ENCODE assay signal across 8 mouse cellular contexts in the genomic region with DNA sequence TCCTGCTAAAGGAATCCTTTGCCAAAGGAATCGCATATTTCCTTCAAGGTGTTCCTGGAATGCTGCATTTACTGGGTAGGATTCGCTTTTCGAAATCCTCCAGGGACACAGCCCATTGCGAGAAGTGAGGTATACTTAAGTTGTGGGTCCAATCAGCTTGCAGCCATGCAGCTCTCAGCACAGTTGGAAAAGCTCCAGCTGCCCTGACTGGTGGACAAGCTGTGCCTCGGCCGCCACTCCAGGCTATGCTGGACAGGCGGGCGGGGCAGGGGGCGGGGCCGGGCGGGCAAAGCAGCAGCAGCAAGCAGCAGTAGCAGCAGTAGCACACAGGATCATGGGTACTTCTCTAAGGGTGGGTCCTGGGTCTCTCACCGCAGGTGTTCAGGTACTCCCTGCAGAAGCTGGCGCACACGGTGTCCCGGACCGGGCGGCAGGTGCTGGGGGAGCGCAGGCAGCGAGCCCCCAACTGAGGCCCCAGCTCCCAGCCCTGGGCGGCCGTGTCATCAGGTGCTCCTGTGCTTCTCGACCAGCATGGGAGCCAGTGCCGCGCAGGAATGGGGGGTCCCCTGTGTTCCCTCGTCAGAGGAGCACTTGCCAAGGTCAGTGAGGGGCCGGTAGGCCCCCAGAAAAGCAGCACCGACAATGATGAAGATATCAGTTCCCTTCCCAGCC. TPM values are rescaled to one million over a fixed set of nuclear protein-coding genes. Genes with fewer than 3 reads are reported as not detected.
DNase-seq lines count a peak whose midpoint lies in the region; ATAC-seq and TF ChIP-seq lines count a peak whose summit lies in the region.

No protein-coding gene starts in this region.

- DNase-seq in adrenal gland, adult 18-20 months (ENCODE audit: low spot score in 2 of 2) = peak; percentile 65 to 66
- DNase-seq in gastrocnemius, postnatal 25 days = peak; percentile 82
- peak; percentile 77 to 82 for DNase-seq in left cerebral cortex, postnatal 14 days (ENCODE audit: low spot score in 2 of 2)
- DNase-seq in lung, postnatal 4 days = peak; percentile 88 to 93
- peak; percentile 88 for DNase-seq in right cerebral cortex, postnatal 10 days (ENCODE audit: low spot score in 2 of 2)

- H3K9me3 ChIP-seq in hindbrain, embryonic 16.5 days (ENCODE audit: control insufficient read depth, low read length) = peaks cover 24% of the 10 kb centered on the region

- peak overlapping the region; percentile 97 for H3K4me2 ChIP-seq in hindbrain, embryonic 16.5 days (ENCODE audit: low read length)

- no peak for TF ChIP-seq CTCF in cortical plate, adult 2 months (IDR thresholded peaks at IDR 0.05; ENCODE audit: extremely low read depth, insufficient read depth, low read length)

- no peak for TF ChIP-seq POLR2A in cortical plate, adult 2 months (IDR thresholded peaks at IDR 0.05; ENCODE audit: extremely low read depth, insufficient read depth, low read length)

- intact Hi-C loops in left cerebral cortex, postnatal 14 days (cut with DNase I) = no loop called here

- H3K4me3 ChIP-seq in cortical plate, adult 2 months (ENCODE audit: insufficient read depth, low read length) = peak overlapping the region; percentile 26
- H3K4me3 ChIP-seq in hindbrain, embryonic 16.5 days (ENCODE audit: low read length) = peak overlapping the region; percentile 59

- 43% methylated on average over 27 of the region's 27 CpGs for WGBS in hindbrain, embryonic 16.5 days

- ATAC-seq in hindbrain, embryonic 16.5 days = peak; percentile 63
- no peak for ATAC-seq in CD4-positive, CD25-positive, alpha-beta regulatory T cell, adult 4 months

- peaks cover 46% of the 10 kb centered on the region for H3K36me3 ChIP-seq in hindbrain, embryonic 16.5 days (ENCODE audit: control insufficient read depth, insufficient read depth, low read length)

- no peak overlapping the region for H3K27ac ChIP-seq in cortical plate, adult 2 months (ENCODE audit: insufficient read depth, low read length)
- peak overlapping the region; percentile 76 for H3K27ac ChIP-seq in hindbrain, embryonic 16.5 days (ENCODE audit: low read depth, low read length)

- peak overlapping the region; percentile 69 for H3K9ac ChIP-seq in hindbrain, embryonic 16.5 days (ENCODE audit: low read depth, low read length)

- H3K4me1 ChIP-seq in cortical plate, adult 2 months (ENCODE audit: control insufficient read depth, insufficient read depth, low read length) = peaks cover 5% of the 10 kb centered on the region; the same call in 1 of the 2 replicates
- peaks cover 27% of the 10 kb centered on the region for H3K4me1 ChIP-seq in hindbrain, embryonic 16.5 days (ENCODE audit: control insufficient read depth, insufficient read depth, low read depth, low read length)

- no peaks in the 10 kb centered on the region for H3K27me3 ChIP-seq in hindbrain, embryonic 16.5 days (replicated peaks; ENCODE audit: control insufficient read depth, insufficient read depth, low read length)

RNA-seq across cellular contexts. Expression of a gene that starts 1.4 kb away (rescaled TPM):
- total RNA-seq in adrenal gland, adult 18-20 months (2021) = 100 to 1,000 TPM in 1 of 2 experiments, 10 to 100 TPM in 1; 49.7 to 198 TPM
- 194 and 257 TPM in 2 replicates for polyA plus RNA-seq in cortical plate, adult 2 months (2012; rRNA removed)
- total RNA-seq in gastrocnemius, postnatal 25 days (2021) = 10 to 100 TPM in 1 of 2 experiments, 1 to 10 TPM in 1; 1.3 to 49.1 TPM
- 6,388 and 6,390 TPM in 2 replicates for polyA plus RNA-seq in hindbrain, embryonic 16.5 days (2015; fragmentation: Nextera tagmentation; extraction: Ambion mirVana)
- 100 to 1,000 TPM; 283 to 425 TPM for total RNA-seq in left cerebral cortex, postnatal 14 days (2021)
- under 1 TPM; 0.62 to 1.00 TPM for polyA plus RNA-seq in CD4-positive, CD25-positive, alpha-beta regulatory T cell, adult 4 months (2017; shearing (Covaris generic))

RNA-seq across cellular contexts. Expression of a gene that starts 9.8 kb away (rescaled TPM):
- total RNA-seq in adrenal gland, adult 18-20 months (2021) = 100 to 1,000 TPM in 1 of 2 experiments, 10 to 100 TPM in 1; 87.1 to 101 TPM
- polyA plus RNA-seq in cortical plate, adult 2 months (2012; rRNA removed) = 84.2 and 89.1 TPM in 2 replicates
- total RNA-seq in gastrocnemius, postnatal 25 days (2021) = 10 to 100 TPM; 19.2 to 20.7 TPM
- 288 and 298 TPM in 2 replicates for polyA plus RNA-seq in hindbrain, embryonic 16.5 days (2015; fragmentation: Nextera tagmentation; extraction: Ambion mirVana)
- 100 to 1,000 TPM; 103 to 116 TPM for total RNA-seq in left cerebral cortex, postnatal 14 days (2021)
- polyA plus RNA-seq in CD4-positive, CD25-positive, alpha-beta regulatory T cell, adult 4 months (2017; shearing (Covaris generic)) = 10 to 100 TPM; 21.8 to 22.7 TPM

Comparison
In these comparisons a context has a peak if more than half of its experiments do, and no peak if none do; other contexts are left out.
1. RNA of a gene that starts 9.8 kb away (total RNA-seq): 103 to 116 TPM in left cerebral cortex, postnatal 14 days and 87.1 to 101 TPM in adrenal gland, adult 18-20 months; 19.2 to 20.7 TPM in gastrocnemius, postnatal 25 days; every median in the first group is over 4 times any median in the second.
2. Peak in every context shown above with its lines, with median percentiles within 50 percentile points of each other: DNase-seq.